Mouse (Mus musculus) heart, embryonic 16.5 days (tissue): ENCODE measurements at regions not wholly inside any gene's neighbourhood (a gene's known extent, or its start where the extent isn't known, plus 50 kb on each side); places are given as distances from the start of the nearest gene placed in this dataset.

Experiments
- ATAC-seq: fragments of 200-750 bp; cut with Nextera tagmentation; replicated peaks from 2 replicates; pipeline ENCODE4 v1.8.0; 2017; ENCODE audit warnings: moderate number of reproducible peaks; ENCODE audit not compliant: insufficient read depth, low FRiP score; ENCODE audit errors: extremely low read depth
- H3K27ac ChIP-seq: fragments of 300-500 bp; sonication (generic); 2 replicates; pipeline ENCODE4 v1.5.1; 2014; ENCODE audit warnings: mild to moderate bottlenecking, low read length, control low read depth, moderate library complexity
- H3K27me3 ChIP-seq: fragments of 300-500 bp; sonication (generic); 2 replicates; pipeline ENCODE4 v1.6.1; 2014; ENCODE audit warnings: low read length, mixed read lengths; ENCODE audit not compliant: control insufficient read depth, insufficient read depth
- H3K36me3 ChIP-seq: fragments of 300-500 bp; sonication (generic); 2 replicates; pipeline ENCODE4 v1.6.1; 2014; ENCODE audit not compliant: control insufficient read depth, insufficient read depth
- H3K4me1 ChIP-seq: fragments of 300-500 bp; sonication (generic); 2 replicates; pipeline ENCODE4 v1.6.1; 2014; ENCODE audit warnings: low read length, mixed read lengths; ENCODE audit not compliant: control insufficient read depth, insufficient read depth
- H3K4me2 ChIP-seq: fragments of 300-500 bp; sonication (generic); 2 replicates; pipeline ENCODE4 v1.6.1; 2014; ENCODE audit warnings: low read depth, mild to moderate bottlenecking, control low read depth, low read length
- H3K4me3 ChIP-seq: fragments of 300-500 bp; sonication (generic); 2 replicates; pipeline ENCODE4 v1.5.1; 2014; ENCODE audit warnings: mild to moderate bottlenecking, control low read depth, low read length
- H3K9ac ChIP-seq: fragments of 300-500 bp; sonication (generic); 2 replicates; pipeline ENCODE4 v1.6.1; 2014; ENCODE audit warnings: low read length, control low read depth
- H3K9me3 ChIP-seq: fragments of 300-500 bp; sonication (generic); replicated peaks from 2 replicates; pipeline ENCODE4 v1.6.1; 2016; ENCODE audit warnings: low read length; ENCODE audit not compliant: control insufficient read depth
- WGBS: fragments of 180-500 bp; shearing (Covaris S2); extraction: QIAGEN DNeasy Blood & Tissue Kit; methylation state at CpG from one replicate; pipeline ENCODE4 v1.1.7; 2014; 5-methylcytosine and 5-hydroxymethylcytosine counted together

DNA sequence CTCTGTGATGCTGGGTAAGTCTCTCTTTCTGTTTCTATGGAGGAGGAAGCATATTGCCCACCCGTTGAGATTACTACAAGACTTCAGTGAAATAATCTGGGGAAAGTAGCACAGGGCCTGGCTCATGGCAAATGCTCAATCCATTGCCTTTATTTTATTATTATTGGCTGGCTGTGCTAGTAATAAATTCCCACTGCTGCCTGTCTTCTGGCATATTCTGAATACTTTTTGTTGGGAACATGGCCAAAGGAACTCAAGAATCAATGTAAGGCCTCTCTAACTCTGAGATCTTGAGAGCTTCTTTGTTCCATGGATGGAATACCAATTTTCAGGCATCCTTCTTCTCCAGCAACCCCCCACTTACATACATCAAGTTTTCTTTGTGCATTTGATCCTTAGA is 237.3 kb downstream of the Mex3b start:
- Histone ChIP-seq H3K9me3 (no peaks in the 10 kb centered on the region), H3K4me3 (no peak overlapping the region)
- WGBS = 79% methylated on average over 1 of the region's 1 CpGs

DNA sequence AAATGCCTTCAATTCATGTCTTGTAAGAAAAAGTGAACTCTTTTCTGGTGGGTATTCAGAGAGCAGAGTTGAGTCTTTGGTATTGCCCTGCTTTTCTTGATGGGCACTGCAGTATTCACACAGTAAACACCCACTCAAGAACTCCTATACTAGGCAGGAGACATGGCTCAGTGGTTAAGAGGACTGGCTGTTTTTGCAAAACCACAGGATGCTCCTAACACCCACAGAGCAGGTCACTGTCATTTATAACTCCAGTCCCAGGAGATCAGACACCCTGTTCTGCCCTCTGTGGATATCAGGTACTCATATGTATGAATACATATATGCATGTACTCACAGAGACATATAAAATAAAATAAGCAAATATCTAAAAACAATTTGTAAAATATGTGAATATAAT is 238.5 kb downstream of the Mex3b start:
- Histone ChIP-seq H3K4me1 (no peaks in the 10 kb centered on the region), H3K9me3 (no peaks in the 10 kb centered on the region), H3K27me3 (no peaks in the 10 kb centered on the region), H3K4me3 (no peak overlapping the region), H3K36me3 (no peaks in the 10 kb centered on the region), H3K4me2 (no peak overlapping the region), H3K27ac (no peak overlapping the region), H3K9ac (no peak overlapping the region)
- no peak for ATAC-seq

More for the DNA sequence above, 237.3 kb downstream of the Mex3b start:
- H3K4me2 ChIP-seq = no peak overlapping the region
- no peak overlapping the region for H3K27ac ChIP-seq
- no peaks in the 10 kb centered on the region for H3K36me3 ChIP-seq
- H3K9ac ChIP-seq = no peak overlapping the region
- no peak for ATAC-seq
- no peaks in the 10 kb centered on the region for H3K27me3 ChIP-seq
- H3K4me1 ChIP-seq = no peaks in the 10 kb centered on the region

DNA sequence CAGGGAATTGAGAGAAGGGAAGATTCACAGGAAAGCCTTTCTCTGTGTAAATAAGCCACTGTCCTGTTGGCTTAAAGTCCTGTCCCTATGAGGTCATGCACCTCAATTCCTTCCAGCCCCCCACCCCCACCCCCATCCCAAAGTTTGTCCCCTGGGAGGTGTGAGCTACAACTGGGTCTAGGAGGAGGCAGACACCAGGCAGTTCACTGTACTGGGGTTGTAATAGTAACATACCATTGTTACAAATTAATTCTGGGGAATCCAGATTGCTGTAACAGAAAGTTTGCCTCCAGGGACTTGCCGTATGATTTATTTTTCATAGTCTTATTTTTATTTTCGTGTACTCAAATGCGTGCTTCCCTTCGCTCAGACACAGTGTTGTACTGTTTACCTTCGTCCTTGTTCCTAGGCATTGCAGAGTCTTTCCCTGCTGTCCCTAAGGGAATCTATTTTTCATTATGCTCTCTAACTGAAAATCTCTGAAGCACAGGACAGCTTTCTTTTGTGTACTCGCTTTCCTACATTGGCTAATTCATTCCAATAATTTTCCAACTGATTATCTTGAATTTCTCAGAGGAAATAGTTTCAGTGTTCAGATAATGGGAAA is 244.2 kb downstream of the Mex3b start:
- no peak overlapping the region for H3K27ac ChIP-seq
- no peak overlapping the region for H3K4me2 ChIP-seq
- 73% methylated on average over 6 of the region's 6 CpGs for WGBS
- no peak for ATAC-seq
- H3K9me3 ChIP-seq = no peaks in the 10 kb centered on the region
- no peak overlapping the region for H3K4me3 ChIP-seq
- no peaks in the 10 kb centered on the region for H3K27me3 ChIP-seq
- H3K9ac ChIP-seq = no peak overlapping the region
- no peaks in the 10 kb centered on the region; the same call in 1 of the 2 replicates for H3K36me3 ChIP-seq
- no peaks in the 10 kb centered on the region for H3K4me1 ChIP-seq

DNA sequence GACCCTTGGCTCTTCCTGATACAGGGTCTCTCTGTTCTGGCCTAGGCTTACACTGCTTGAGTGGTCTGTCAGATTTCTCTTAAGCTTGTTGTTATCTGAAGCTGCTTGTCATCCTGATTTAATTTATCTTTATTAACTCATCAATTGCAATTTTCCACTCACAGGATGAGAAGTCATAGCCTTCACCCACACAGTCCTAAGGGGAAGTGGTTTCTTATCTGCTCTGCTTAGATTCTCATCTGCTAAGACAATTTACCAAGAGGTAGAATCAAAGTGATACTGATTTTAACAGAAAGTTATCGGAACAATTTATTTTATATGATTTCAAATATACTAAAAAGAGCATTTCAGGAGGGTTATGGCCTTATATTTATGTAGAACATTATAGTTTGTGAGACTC is 249.4 kb downstream of the Mex3b start:
- Histone ChIP-seq H3K27me3 (no peaks in the 10 kb centered on the region), H3K27ac (no peak overlapping the region), H3K36me3 (no peaks in the 10 kb centered on the region; the same call in 1 of the 2 replicates), H3K4me1 (no peaks in the 10 kb centered on the region), H3K4me2 (no peak overlapping the region), H3K4me3 (no peak overlapping the region), H3K9me3 (no peaks in the 10 kb centered on the region), H3K9ac (no peak overlapping the region)
- ATAC-seq = no peak
- 76% methylated on average over 1 of the region's 1 CpGs for WGBS

DNA sequence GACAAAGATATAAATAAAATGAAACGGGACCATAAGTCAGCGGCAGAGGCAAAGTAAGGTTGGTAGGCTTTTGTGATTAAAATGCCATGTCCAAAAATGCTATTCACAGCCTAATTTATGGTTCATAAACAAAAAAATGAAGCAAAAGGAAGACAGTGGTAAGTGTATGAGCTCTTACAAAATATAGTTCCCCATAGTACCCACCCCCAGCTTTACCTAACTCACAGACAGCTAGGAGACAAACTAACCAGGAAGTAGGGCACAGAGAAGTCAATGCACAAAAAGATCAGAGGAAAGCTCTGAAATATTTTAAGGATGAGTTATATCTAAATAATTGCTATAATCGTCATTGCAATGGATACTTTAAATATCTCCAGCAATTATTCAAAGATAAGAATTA is 249.9 kb downstream of the Mex3b start:
- no peak for ATAC-seq
- H3K36me3 ChIP-seq = no peaks in the 10 kb centered on the region; the same call in 1 of the 2 replicates
- H3K4me2 ChIP-seq = no peak overlapping the region
- no peaks in the 10 kb centered on the region for H3K27me3 ChIP-seq
- no peak overlapping the region for H3K4me3 ChIP-seq
- H3K9ac ChIP-seq = no peak overlapping the region
- H3K4me1 ChIP-seq = no peaks in the 10 kb centered on the region
- WGBS = 84% methylated on average over 3 of the region's 3 CpGs
- no peaks in the 10 kb centered on the region for H3K9me3 ChIP-seq
- no peak overlapping the region for H3K27ac ChIP-seq

DNA sequence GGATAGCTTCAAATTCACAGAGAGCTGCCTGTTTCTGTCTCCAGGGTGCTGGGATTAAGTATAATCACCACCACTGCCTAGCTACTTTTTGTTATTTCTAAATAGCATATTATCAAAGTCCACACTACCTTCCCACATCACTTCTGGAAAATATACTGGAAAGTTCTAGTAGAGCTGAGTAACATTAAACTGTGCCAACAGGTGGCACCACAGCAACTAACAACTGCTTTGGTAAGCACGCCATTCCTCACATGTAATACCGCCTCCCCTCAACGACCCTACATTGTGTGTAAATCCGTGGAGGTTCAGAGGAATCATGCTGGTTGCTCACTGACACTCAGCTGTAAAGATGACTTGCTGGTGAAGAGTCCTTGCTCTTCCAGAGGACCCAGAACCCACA is 259.1 kb downstream of the Mex3b start:
- Histone ChIP-seq H3K9ac (no peak overlapping the region), H3K27me3 (no peaks in the 10 kb centered on the region), H3K4me1 (no peaks in the 10 kb centered on the region), H3K36me3 (no peaks in the 10 kb centered on the region), H3K9me3 (0 out of 2 replicates have a peak, but pooled peaks cover 3% of the 10 kb centered on the region), H3K4me3 (no peak overlapping the region), H3K4me2 (no peak overlapping the region), H3K27ac (no peak overlapping the region)
- no peak for ATAC-seq
- 74% methylated on average over 4 of the region's 4 CpGs for WGBS

DNA sequence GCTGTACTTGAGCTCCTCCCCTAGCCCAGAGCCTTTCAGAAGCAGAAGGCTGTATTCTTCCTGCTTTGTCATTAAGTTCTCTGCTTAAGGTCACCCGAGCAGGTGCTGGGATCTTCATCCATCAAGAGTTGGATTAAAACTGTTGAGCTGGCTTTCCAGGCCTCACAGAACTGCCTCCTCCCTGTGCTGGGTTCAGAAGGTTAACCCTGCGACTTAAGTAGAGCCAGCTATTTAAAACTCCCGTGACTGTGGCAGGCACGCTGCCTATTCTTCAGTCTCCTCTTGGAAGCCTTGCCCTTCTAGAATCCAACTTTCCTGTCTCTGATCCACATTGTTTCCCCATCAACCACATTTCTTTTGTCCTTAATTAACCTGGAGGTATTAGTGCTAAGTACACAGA is 273.1 kb downstream of the Mex3b start:
- H3K4me2 ChIP-seq = no peak overlapping the region
- no peak for ATAC-seq
- peaks cover 7% of the 10 kb centered on the region; the same call in 1 of the 2 replicates for H3K4me1 ChIP-seq
- H3K36me3 ChIP-seq = no peaks in the 10 kb centered on the region
- no peaks in the 10 kb centered on the region for H3K9me3 ChIP-seq
- WGBS = 29% methylated on average over 4 of the region's 4 CpGs
- no peak overlapping the region for H3K27ac ChIP-seq
- no peak overlapping the region for H3K9ac ChIP-seq
- no peaks in the 10 kb centered on the region for H3K27me3 ChIP-seq
- H3K4me3 ChIP-seq = no peak overlapping the region

DNA sequence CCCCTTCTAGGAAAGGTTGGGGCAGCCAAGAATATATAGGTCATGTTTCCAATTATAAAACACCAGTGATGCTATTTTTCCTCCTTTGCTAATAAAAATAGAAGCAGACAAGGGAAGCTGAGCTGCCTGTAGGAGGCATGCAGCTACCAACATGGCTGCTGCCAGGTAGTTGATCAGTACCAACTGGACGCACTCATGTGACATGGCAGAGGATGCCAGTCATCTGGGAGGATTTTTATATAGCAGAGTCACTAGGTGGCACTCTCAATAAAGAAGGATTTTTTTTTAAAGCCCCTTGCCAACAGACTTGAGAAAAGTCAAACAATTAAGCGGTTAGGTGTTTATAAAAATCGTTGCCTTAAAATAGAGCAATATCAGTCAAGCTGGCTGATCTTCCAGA is 273.5 kb downstream of the Mex3b start:
- peaks cover 7% of the 10 kb centered on the region; the same call in 1 of the 2 replicates for H3K4me1 ChIP-seq
- no peak overlapping the region for H3K4me2 ChIP-seq
- no peak overlapping the region for H3K4me3 ChIP-seq

DNA sequence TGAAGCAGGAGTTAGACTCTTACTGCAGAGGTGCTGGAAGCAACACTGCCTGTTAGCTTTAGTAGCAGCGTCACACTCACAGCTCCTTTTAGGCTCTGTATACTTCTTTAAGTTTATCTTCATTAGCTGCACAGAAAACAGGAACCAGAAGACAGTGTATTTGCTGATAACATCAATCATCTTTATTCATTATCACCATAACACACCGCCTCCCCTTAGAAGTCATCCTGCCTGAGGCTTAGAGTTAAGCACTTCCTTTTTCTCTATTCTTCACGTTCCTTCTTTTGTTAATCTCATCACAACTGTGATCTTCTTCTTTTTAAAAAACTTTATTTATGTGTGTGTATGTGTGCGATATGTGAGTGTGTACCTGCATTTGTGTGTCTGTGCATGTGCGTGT is 276.9 kb downstream of the Mex3b start:
- Histone ChIP-seq H3K9ac (no peak overlapping the region), H3K27me3 (no peaks in the 10 kb centered on the region), H3K27ac (no peak overlapping the region), H3K4me2 (no peak overlapping the region), H3K4me3 (no peak overlapping the region), H3K36me3 (no peaks in the 10 kb centered on the region), H3K4me1 (peaks cover 7% of the 10 kb centered on the region; the same call in 1 of the 2 replicates), H3K9me3 (no peaks in the 10 kb centered on the region)
- 66% methylated on average over 5 of the region's 5 CpGs for WGBS
- ATAC-seq = no peak

More for the DNA sequence above, 273.5 kb downstream of the Mex3b start:
- no peak for ATAC-seq
- Histone ChIP-seq H3K27me3 (no peaks in the 10 kb centered on the region), H3K9me3 (no peaks in the 10 kb centered on the region), H3K9ac (no peak overlapping the region), H3K36me3 (no peaks in the 10 kb centered on the region), H3K27ac (no peak overlapping the region)
- 85% methylated on average over 3 of the region's 3 CpGs for WGBS
